Mouse (Mus musculus): ENCODE data around the gene Gamt. TPM values are rescaled to one million over a fixed set of nuclear protein-coding genes. Genes with fewer than 3 reads are reported as not detected.

Gamt gene
- total RNA-seq (2021) = 100 to 1,000 TPM; 342 to 351 TPM
- long read RNA-seq, experiment 1, transcript Gamt-202 (6 exons, 988 nt) = major isoform, 159 of 217 reads
- long read RNA-seq, experiment 1, partial matches to known transcripts = 40 of 217 reads
- long read RNA-seq, experiment 1, other reads (novel, unspliced or antisense) = 13 of 217 reads
- long read RNA-seq, experiment 2, transcript Gamt-202 (6 exons, 988 nt) = major isoform, 159 of 217 reads
- long read RNA-seq, experiment 2, partial matches to known transcripts = 37 of 217 reads
- long read RNA-seq, experiment 2, other reads (novel, unspliced or antisense) = 15 of 217 reads

DNA sequence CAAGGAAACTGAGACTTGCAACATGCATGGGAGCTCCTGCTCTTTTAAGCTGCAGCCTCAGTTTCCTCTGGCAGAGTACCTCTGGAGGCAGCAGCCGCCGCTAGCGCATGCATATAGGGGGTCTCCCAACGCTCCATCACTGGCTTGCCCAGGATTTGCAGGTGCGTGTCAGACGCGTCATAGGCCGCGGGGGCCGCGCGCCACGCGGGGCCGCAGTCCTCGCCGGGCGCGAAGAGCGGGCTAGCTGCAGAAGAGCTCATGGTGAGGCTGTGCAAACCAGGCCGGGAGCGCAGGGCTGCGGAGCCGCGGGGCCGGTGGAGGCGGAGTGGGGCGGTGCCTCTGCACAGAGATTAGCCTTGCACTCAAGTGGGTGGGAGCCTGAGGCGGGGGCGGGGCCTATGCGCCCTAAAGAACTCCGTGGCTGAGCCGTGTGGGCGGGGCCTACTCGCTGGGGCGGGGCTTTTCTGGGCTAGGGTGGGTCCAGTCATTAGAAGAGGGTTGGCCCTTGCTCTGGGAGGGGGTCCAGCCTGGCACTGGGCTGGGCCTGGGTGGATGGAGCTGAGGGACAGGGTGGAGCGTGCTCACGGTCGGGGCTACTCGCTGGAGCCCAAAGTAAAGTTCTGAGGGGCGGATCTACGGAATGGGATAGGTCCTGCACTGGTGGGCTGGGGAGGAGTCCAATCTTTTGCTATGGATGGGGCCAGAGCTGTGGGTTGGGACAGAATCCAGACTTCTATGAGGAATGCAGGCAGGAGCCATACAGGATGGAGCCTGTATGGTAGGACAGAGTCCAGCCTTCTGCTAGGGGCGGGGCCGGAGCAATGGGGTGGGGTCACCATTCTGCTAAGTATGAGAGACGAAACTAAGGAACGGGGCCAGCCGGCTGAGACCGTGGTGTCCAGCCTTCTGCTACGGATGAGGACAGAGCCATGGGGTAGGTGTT lies at the start of gene Gamt, which contains the start of gene Dazap1:
Gene Gamt (minus strand): TSS at position 371 of the 943 bp plus-strand sequence.
Gene Dazap1 (plus strand): TSS at position 845 of the 943 bp plus-strand sequence.
- DNase-seq = peak; percentile 99

DNA sequence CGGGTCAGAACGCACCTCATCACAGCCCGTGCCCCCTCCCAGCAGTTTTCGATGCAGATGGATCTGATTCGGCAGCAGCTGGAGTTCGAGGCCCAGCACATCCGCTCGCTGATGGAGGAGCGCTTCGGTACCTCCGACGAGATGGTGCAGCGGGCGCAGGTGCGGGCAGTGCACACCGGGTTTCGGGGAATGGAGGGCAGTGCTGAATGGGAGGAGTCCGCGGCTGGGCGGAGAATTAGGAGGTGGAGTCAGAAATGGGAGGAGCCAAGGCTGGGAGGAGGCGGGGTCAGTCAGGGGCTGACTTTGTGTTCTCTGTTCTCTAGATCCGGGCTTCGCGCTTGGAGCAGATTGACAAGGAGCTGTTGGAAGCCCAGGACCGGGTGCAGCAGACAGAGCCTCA lies 44.0 kb upstream of the Gamt start:
- DNase-seq = no peak

DNA sequence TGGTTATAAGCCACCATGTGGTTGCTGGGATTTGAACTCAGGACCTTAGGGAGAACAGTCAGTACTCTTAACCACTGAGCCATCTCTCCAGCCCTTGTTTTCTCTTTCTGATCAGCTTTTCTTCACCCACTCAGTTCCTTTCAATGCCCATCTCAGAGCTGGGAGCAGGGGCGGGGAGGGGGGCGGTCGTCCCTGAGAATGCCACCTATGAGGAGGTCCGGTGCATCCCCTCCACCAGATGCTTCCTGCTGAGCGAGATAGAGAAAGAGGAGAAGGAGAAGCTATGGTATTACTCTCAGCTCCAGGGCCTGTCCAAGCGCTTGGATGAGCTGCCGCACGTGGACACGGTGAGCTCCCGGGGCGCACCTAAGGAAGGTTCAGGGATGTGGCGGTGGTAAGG lies 43.6 kb upstream of the Gamt start:
- no peak for DNase-seq

DNA sequence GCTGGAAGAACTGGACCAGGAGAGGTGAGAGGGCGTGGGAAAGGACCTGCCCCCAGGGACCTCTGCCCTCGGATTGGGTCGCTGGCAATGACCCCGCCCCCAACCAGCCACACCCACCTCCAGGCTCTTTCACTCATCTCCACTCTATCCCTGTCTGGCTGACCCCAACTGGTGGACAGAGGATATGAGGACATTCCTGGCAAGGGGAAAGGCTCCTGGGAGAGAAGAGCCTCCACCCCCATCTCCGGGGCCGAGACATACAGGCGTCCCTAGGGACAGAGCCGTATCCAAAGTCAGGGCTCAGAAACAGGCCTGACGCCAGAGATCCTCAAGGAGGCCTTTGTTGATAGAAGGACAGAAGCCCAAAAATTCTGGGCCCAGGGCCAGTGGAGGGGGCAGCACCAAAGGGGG lies 41.7 kb upstream of the Gamt start:
- peak; percentile 75 for DNase-seq

DNA sequence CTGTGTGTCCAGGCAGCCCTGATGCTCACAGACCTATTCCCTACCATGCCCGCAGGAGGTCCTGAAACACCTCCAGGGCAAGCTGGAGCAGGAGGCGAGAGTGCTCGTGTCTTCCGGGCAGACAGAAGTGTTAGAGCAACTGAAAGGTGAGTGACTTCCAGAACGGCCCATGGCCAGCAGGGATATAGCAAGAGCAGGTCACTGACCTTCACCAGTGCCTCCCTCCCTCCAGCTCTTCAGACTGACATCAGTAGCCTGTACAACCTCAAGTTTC lies 41.2 kb upstream of the Gamt start:
- no peak for DNase-seq

DNA sequence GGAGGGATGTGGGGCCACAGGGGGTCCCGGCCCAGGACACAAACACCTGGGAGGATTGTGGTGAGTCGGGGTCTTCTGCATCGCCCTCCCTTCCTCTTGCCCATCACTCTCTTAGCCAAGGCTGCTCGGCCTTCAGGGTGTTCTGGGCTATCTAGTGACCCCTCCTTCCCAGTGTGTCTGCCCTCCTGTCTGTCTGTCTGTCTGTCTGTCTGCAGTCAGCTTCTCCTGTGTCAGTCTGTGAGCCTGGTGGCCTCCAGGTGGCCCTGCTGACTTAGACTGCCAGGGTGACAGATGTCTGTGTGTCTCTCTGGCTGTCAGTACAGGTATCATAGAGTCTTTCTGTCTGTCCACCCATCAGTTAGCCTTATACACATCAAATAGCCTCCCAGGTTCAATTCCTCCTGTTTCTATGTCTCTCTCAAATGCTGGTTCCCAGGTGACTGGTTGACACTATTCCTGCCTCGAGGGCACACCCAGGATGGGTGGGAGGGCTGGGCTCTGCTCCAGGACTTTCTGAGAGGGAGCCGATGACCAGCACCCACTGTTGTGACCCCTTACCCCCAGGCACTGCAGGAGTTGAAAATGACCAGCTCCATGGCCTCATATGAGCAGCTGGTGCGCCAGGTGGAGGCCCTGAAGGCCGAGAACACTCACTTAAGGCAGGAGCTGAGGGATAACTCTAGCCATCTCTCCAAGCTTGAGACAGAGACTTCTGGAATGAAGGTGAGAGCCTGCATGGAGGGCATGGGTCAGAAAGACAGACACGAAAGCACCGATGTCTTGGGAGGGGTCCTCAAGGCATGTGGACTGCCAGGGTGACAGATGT lies 40.7 kb upstream of the Gamt start:
- DNase-seq = no peak

DNA sequence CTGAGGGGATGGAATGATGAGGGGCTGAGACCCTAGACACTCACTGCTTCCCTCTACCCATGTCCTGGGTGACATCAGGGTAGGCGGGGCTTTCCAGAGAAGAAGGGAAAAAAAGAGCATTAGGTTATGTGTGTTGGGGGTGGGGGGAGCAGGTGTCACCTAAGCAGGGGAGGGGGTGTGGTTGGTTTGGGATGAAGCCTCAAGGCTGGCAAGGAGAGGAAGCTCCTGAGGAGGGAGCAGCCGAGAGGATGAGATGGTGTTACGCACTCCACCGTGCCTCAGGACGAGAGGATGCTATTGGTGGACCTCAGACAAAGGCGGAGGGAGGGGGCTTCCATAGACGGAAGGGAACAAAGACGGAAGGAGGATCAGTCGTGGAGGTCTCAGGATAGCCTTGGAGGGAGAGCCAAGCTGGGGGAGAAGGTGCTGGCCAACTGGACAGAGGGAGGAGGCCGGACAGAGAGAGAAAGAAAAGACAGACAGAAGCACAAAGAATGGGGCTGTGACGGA lies 39.9 kb upstream of the Gamt start:
- no peak for DNase-seq

DNA sequence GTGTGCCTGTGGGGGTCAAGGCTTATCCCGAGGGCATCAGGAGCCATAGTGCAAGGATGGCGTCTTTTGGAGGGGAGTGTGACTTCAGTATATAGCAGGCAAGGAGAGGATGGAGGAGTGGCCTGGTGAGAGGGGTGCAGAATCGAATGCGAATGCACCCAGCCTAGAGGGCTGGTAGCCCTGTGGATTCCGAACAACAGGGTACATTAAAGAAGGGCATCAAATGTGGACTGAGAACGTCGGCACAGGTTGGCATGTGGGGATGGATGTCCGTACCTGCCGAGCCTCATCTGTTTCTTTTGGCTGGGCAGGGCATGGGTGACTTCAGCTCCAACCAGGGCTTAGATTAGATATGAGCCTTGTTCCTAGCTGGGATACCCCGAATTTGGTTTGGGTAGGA lies 39.0 kb upstream of the Gamt start:
- no peak for DNase-seq

DNA sequence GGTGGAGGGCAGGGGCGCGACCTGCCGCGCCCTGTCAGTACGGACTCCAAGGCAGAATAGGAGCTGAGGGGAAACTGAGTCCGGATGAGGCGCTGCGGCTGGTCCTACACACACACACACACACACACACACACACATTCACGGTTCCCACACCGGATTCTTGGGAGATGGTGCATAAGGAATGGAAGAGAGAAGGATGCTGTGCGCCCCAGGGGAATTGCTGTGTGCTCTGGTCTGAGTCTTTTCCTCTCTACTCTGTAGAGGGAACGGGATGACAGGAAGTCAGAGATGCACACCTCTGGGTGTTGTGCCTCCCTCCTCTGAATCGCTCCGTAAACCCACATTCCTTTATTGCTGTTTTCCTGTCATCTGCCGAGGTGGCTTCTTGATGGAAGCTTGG lies 38.5 kb upstream of the Gamt start:
- no peak for DNase-seq

DNA sequence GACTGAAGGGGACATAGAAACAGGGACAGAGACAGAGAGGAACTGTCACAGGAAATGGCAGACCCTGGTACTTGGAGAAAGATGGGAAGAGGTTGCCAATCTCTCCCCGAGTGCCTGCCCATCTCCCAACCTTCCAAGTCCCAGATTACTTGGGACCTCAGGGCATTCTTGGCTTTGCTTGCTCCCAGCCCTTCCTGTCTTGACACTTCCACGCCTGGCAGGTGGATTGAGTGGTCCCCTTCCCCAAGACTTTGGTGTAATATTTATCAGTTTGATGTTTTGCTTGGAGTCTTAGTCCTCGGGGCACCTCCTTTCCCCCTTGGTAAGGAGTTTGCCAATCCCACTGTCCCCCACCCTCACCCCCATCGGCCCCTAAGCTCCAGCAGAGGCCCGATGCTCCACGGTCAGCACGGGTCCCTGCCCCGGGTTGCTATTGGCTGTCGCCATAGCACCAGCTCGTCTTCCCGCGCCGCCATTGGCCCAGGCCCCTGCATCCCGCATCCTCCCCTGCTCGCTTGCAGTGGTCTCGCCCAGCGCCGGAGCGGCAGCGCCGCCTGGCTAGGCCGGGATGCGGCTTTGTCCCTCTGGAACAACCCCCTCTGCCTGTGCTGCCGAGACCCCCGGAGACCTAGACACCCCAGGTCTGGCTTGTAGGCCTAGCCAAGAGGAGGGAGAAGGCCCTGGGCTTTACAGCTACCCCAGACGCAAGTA lies 37.9 kb upstream of the Gamt start:
- peak; percentile 54 for DNase-seq

DNA sequence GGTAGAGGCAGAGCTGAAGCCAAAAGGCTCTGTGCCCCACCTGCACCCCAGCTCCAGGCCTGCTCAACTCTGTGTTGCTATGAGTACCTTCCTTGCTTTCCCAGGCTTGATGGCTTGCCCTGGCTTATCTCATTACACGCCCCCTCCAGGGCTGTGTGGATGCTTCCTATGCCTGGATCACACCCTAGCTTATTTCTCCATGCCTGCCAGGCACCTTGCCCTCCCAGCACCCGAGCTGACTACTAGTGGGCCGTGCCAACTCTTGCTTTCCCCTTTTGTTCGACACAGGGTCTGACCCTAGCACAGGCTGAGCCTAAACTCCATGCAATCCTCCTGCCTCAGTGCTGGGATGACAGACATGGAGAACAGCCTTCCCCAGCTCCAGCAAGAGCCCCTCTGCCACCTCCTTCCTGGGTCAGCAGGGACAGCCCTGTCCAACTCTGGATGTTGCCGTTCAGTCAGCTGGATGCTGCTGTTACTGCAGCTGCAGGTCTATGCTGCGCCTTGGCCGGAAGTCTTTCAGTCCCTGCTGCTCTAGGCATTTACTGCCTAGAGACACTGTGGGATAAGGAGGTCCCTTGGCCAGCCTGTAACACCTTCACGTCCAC lies 36.8 kb upstream of the Gamt start:
- no peak for DNase-seq

DNA sequence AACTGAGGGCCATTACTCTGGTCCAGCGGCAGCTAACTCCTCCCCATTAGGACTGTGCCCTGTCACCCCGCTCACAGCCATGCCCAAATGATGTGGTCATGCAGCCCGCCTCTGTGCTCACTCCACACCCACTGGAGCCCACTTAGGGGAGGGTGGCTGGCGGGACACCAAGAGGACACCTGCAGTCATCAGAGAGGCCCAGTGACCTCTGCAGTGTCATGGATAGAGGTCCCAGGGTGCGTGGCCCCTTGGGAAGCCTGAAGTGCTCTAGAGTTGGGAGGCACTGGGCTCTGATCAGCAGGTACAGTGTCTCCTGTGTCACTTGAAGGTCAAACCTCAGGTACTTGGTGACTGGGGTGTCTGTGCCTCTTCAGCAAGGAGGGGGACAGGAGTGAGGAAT lies 36.0 kb upstream of the Gamt start:
- no peak for DNase-seq

DNA sequence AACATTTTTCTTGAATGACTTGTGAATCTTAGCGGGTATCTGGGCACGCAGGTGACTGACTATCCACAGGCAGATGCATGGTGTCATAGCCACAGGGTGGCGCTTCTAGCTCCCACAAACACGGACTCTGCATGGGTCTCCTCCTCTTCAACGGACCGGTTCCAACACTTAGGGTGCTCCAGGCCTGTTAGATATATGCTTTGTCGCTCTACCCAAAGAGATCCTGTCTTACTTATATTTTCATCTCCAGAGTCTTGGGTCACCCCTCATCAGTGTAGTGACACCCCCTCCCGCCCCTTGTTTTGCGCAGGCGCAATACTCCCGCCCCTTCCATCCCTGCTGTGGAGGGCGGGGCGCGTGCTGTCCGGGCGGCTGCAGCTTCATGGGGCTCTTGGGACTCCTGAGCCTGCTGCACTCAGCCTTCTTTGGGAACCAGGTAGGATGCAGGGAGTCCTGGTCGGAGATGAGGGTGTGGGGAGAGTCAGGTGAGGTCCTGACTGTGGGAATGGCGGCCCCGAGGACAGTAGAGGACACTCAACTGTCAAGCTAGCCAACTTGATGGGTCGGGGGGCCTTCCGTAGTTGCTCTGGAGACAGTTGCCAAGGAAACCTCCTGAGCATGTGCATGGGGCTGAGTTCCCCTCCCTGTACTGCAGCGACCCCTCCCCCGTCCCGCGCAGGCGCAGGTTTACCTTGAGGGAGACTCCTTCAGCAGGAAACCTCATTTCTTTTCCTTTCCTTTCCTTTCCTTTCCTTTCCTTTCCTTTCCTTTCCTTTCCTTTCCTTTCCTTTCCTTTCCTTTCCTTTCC lies 35.0 kb upstream of the Gamt start, which contains the start of gene Apc2:
Gene Apc2 (plus strand): TSS at position 360 of the 808 bp plus-strand sequence.
- peak; percentile 71 for DNase-seq

DNA sequence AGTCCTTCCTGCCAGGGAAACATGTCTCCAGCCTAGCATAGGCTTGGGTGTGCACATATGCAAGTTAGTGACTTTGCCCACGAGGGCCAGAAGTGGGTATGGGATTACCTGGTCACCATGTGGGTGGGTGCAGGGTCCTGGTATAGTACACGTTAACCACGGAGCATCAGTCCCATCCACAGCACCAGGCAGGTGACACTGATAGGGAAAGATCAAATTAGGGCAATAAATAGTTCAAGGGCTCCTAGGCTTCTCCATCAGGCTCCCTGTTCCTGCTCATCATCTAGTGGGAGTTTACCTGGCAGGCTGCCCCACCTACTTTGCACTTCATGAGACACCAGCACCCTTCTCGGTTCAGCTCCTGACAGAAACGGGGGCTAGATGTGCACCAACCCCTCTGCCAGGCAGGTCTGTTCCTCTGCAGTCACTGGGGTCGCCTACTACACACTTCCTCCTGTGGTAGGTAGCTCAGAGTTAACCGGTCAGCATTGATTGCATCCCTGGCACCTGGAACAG lies 34.0 kb upstream of the Gamt start:
- no peak for DNase-seq

DNA sequence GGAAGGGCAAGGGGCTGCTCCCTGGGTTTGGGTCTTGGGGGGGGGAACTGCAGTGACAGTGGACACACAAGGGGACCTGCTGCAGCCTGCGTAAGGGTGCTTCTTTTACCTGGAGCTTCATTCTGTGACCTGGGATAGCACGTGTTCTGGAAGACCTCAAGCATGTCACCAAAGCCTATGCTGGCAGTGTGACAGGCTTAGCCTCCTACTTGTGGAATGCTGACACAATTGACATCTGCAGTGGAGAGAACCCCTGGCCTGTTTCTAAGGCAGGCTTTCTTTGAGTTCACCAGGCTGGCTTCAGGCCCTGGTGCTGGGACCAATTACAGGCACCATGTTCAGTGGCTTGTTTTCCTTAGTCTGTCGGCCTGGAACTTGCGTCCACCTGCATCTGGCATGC lies 33.5 kb upstream of the Gamt start:
- DNase-seq = no peak

DNA sequence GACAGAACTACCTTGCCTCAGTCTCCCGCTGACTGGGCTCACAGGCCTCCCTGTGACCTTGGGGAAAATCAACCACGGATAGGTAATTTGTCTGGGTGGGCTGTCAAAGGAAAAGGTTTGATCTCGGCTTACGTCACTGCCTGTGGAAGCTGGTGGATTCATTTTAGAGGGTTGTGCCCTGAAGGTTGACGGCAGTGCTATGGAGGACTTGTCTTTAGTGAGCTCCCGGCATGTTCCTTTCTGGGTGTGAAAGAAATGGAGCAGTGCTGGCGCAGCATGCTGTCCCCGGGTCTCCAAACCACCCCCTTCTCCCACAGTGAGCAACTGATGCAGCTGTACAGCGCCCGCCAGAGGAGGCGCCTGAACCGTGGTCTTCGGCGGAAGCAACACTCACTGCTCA lies 32.5 kb upstream of the Gamt start:
- DNase-seq = no peak

DNA sequence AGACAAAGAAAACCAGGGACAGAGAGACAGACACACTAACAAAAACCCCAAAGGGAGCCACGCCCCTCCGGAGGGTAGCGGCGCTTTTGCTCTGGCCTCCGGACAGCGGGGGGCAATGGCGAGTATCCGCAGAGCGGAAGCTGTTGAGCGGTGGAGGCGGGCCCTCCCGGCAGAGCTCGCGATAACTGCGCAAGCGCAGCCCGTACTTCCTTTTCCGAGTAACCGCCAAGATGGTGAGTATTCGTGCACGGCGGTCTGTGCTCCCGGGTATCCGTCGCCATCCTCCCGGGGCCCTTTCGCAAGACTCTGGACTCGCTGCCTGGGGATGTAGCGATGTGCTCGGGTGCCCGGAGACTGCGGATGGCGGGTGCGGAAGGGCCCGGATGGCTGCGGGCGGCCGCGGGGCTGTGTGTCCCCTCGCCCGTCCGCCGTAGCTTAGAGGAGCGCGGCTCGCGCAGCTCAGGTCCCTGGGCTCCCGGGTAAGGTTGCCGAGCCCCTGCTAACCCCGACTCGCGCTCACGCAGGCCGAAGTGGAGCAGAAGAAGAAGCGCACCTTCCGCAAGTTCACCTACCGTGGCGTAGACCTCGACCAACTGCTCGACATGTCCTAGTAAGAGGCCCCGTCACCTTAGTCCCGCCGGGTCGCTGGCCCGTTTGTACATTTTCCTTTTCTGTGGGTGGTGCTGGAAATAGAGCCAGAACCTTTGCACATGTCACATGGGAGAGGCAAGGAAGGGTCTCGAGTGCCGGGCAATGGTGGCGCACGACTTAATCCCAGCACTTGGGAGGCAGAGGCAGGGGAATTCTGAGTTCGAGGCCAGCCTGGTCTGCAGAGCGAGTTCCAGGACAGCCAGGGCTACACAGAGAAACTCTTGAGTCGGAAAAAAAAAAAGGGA lies 31.7 kb upstream of the Gamt start, which contains the start of gene Rps15:
Gene Rps15 (plus strand): TSS at position 203 of the 896 bp plus-strand sequence.
- DNase-seq = peak; percentile 95

DNA sequence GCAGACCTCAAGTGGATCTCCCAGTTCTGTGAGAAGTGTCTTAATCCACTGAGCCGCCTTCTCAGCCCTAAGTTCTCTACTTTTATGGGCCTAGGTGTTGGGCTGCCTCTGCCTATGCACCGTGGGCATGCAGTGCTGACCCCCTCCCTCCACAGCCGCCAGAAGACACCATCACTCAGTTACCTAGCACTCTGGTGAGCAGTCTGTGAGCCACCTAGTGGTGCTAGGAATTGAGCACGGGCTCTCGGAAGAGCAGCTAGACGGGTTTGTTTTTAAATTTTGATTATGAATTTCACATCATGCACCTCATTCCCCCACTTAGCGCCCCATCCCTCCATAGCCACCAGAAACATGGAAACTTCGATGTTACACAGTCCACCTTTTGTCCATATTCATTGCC lies 27.8 kb upstream of the Gamt start:
- no peak for DNase-seq

DNA sequence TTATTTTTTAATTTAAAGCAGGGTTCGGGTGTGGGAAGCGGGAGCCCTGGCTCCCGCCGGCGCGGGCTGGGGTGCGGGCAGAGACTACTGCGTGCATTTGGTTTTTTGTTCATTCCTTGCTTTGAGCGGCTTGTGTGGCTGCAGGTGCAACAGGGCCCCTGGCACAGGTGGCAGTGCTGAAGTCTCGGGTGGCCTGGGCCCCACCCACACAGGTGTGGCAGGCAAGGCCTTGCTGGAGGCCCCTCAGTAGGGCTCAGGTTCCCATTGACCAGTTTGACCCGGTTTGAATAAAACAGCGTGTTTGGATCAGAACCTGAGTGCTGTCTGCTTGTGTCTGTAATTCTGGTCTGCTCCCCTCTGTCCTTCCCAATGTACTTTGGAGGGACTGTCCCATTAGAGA lies 27.3 kb upstream of the Gamt start:
- DNase-seq = no peak

Measured in gastrocnemius, postnatal 10 days (tissue).